Mouse (Mus musculus) heart, adult 8-10 months (tissue): ENCODE results near the gene H2-Ke6. TPM values are rescaled to one million over a fixed set of nuclear protein-coding genes. Genes with fewer than 3 reads are reported as not detected.
A peak's percentile ranks its signal among the peaks of the same experiment; 100 is the strongest.
"Not testable (repeated sequence)": the region's sequence is repeated elsewhere in the genome, so short reads cannot be mapped to it uniquely, and the experiment has no call there.

Experiments used
- DNase-seq: peaks from one replicate; pipeline ENCODE4 v3.0.0; 2022; ENCODE audit warnings: low spot score
- microRNA-seq: library from miRNA; unstranded; fragments of <30 nt; microRNA quantifications from one replicate; pipeline ENCODE4 v1.2.0, GENCODE M21; 2022
- total RNA-seq, 4 experiments: library from RNA; stranded (reverse); gene quantifications; 2 replicates each; pipeline ENCODE4 v1.2.4; 2022

H2-Ke6 gene
- total RNA-seq, 4 experiments from 2014 or later: 134 to 149 (median 137) TPM

DNA sequence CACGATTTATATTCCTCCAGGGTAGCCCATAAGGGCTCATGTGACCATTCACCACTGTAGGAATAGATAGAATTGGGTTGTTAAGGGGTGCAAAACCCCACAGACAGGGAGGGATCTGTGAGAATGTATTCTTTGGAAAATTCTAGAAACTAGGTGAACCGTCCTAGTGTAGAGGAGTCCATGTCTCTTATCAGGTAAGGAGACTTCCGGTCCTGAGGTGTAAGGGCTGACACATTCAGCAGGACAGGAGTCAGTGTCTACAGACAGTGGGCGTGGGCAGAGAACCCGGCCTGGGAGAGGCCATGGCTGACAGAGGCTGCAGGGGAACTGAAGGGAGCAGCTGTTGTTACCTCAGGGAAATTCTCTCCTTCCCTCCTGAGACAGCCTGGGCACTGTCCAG is 29.2 kb downstream of the H2-Ke6 start:
- not testable (repeated sequence) for DNase-seq

DNA sequence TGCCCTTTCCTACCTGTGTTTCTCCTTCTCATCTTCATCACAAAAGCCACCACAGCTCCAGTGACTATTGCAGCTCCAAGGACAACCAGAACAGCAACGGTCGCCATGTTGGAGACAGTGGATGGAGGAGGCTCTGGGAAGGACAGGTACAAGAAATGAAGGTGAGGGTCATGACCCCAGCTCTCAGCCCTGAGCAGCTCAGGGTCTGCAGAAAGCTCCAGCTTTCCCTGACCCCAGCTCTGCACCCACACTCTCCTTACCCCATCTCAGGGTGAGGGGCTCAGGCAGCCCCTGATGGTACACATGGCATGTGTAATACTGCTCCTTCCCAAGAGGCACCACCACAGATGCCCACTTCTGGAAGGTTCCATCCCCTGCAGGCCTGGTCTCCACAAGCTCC is 30.8 kb downstream of the H2-Ke6 start:
- DNase-seq: not testable (repeated sequence)

DNA sequence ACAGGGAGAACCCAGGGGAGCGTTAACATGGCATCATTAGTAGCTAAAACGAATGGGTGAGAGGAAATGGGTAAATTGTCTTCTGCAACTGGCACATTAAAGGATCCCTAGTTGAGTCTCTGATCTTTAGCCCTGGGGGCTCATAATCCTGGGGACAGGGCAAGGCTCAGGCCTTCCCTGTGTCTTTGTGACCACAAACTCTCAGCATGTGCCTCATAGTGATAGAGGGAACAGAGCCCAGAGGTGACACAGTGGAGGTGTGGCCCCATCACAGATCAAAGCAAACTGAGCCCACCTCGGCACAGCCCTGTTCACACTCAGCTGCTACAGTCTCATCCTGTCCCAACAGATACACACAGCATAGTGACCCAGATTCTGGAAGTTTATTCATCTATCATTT is 32.2 kb downstream of the H2-Ke6 start:
- no peak for DNase-seq

DNA sequence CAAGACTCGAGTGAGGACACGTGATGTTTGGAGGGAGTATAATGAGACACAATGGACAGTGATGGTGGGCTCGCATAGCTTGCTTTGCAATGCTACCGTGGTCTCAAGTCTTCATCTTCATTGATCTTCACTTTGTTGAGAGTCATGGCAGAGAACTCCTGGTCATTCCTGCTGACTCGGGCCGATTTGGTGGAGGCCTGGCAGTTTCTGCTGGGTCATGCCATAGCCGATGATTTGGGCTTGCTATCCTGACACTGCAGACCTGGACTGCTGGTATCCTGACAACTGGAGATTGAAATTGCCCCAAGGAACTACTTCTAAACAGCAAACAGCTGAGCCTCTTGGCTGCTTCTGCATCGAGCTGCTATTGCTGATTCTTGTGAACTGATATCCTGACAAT is 32.9 kb downstream of the H2-Ke6 start:
- DNase-seq: no peak

DNA sequence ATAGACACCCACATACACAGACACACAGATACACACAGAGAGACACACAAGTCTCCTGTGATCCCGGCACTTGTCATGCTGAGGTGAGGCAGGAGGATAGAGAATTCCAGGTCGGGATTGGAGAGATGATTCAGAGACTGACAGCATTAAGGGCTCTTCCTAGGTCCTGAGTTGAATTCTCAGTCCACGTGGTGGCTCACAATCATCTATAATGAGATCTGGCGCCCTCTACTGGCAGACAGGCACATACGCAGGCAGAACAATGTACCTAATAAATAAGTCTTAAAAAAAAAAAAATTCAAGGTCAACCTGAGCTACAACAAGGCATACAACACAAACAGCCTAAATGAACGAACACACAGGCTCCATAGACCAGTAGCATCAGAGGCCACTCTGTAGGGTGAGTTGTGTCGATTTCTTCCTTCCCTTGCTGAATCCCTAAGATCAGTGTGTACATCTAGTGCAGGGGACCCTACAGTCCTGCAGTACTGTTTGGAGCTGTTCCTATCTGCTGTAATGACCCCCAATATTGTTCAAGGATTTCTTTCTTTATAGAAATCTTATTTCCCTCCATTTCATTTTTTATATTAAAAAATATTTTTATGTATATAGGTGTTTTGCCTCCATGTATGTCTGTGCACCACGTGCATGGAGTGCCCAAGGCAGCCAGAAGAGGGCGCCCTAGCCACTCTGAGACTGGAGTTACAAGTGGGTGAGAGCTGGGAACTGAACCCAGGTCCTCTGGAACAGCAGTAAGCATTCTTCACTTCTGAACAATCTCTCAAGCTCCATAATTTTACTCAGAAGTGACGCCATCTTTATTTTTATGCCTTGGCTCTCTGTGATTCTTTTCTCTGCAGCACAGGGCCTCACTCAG is 35.8 kb downstream of the H2-Ke6 start:
- DNase-seq: peak; percentile 51

DNA sequence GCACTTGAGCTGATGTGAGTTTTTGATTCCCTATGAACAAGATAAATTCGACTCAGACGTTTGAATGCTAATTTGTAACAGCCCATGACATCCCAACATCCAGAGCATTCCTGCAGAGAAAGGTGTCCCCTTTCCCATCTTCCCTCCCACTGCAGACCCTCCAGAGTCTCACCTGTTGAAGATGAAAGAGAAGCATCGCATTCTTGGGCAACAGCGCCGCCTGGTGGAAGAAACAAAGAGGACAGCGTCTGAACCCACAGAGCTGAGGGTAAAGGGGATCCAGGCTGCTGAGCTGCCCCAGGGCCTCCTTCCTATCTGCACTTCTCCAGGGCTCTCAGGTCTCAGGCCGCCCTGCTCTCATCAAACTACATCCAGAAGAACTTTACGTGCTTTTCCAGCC is 45.7 kb downstream of the H2-Ke6 start:
- DNase-seq: peak; percentile 66

DNA sequence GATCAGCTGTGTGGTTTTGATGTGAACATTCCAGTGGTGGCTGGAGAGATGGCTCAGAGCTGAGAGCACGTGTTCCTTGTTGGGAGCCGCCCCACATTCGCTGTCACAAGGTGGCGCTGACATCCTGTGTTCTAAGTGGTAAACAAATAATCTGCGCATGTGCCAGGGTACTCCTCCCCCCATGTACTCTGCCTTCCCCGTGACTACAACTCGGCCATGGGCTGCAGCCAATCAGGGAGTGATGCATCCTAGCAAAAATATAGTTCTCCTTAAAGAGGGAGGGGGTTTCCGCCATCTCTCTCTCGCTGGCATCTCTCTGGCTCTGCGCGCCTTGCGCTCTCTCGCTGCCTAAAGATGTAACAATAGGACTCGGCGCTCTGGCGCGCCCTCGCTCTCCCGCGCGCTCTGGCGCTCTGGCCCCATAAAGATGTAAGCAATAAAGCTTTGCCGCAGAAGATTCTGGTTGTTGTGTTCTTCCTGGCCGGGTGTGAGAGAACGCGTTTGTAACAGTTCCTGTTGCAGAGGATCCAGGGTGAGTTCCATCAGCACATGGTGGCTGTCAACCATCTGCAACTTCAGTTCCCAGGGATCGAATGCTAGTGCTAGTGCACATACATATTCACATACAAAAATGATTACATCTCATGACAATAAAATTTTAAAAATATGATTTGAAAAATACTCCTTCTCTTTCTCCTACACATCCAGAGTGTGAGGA is 46.5 kb downstream of the H2-Ke6 start:
- peak; percentile 91 for DNase-seq

DNA sequence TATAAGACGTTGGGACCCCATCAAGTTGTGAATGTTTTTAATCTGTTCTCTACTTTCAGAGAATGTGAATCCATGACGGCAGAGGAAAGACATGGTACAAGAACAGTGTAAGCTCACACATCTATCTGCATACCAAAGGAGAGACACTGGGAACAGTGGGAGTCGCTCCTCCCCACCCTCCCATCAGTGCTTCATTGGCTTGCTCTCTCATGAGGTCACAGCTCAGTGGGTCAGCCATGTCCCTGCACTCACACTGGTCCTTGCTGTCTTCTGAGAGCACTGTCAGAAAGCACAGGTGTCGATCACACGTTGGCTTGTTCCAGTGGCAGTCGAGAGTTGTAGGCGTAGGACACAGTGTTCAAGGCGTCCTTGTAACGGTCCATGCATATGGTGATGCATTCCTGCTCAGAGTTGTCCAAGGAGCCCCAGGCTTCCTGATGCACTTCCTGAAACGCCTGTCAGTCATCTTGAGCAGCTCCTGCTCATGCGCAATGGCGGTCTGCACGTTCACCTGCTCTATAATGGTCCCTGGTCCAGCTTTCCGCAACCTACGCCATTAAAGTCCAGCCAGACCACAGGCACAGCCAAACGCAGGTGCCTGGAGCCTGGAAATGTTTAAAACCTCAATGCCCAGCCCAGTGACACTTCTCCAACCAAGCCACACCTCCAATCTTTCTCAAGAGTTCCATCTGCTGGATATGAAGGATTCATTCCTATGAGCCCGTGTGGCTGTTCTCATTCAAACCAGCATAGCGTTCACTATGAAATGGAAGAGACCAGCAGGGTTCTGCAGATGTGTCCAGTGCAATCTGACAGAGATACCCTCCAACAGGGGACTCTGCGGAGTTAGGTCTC is 47.5 kb downstream of the H2-Ke6 start:
- DNase-seq: no peak

DNA sequence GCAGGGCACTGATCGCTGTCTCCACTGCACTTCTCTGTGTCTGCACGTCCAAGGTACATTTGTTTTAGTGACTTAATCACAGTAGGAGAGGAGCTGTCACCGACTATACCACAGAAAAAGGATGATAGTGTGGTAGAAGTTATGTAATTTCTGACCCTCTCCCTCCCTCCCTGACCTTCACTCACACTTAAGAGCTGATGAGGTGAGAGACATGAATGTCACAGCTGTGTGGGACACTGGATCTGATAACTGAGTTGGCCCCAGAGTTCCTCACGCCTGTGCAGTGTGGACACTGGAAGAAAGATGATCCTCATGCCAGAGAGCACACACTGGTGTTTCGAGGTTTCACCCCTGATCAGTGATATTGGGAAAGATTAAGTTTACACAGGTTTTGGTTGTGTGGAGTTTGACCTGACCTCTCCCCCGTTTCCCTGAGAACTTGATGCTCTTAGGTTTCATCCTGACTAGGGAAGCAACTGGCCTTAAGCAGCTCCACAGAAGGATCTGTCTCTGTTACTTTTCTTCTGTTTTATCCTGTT is 48.3 kb downstream of the H2-Ke6 start:
- no peak for DNase-seq

DNA sequence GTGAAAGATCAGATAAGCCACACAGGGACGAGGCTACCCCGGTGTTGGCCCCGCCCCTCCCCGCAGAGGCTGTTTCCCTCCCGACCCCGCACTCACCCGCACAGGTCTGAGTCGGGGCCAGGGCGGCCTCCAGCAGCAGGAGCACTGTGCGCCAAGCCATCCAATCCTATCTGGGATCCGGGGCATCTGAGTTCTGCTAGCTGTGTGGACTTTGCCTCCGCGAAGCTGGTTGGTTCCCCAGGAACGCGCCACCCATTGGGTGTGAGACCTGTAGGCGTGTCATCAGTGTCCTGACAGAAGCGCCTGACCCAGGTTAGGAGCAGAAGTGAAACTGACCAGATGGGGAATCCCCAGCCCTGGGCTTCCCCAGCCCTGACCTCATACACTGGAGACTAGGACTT is 49.2 kb downstream of the H2-Ke6 start:
- DNase-seq: peak; percentile 90

DNA sequence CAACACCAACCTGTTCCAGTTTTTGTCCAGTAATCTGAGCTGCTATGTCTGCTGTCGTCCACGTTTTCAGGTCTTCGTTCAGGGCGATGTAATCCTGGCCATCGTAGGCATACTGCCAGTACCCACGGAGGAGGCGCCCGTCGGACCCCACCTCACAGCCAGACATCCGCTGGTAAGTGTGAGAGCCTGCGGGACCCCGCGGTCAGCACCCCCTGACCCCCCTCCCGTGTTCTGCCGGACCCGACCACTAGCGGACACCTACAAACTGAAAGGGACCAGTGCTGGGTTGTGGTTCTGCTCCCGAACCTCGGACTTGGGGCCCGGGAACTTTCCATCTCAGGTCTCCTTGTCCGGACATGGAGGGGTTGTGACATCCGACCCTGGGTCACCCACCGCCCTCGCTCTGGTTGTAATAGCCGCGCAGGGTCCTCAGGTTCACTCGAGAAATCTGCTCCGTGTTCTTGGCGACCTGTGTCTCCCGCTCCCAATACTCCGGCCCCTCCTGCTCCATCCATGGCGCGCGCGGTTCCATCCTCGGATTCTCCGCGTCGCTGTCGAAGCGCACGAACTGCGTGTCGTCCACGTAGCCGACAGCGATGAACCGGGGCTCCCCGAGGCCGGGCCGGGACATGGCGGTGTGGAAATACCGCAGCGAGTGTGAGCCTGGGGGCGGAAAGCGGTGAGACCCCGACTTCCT is 49.9 kb downstream of the H2-Ke6 start:
- no peak for DNase-seq

Small RNA genes lying within 50 kb of the gene (microRNA-seq; reads per million reads assigned to microRNA genes)
- gene Mir219a-1: not detected
- not detected for gene Mir219c

Other genes starting within 250 kb of the H2-Ke6 start
- 1 to 10 TPM; 2.9 to 9.8 (median 8.3) TPM for gene Angptl4, start 246.2 kb downstream of the H2-Ke6 start, total RNA-seq
- gene Kank3, start 217.5 kb downstream of the H2-Ke6 start, total RNA-seq: 10 to 100 TPM; 44.4 to 64.9 (median 51.3) TPM
- 100 to 1,000 TPM; 691 to 822 (median 750) TPM for gene Rps28, start 203.5 kb downstream of the H2-Ke6 start, total RNA-seq
- 100 to 1,000 TPM; 676 to 749 (median 700) TPM for gene Ndufa7, start 203.5 kb downstream of the H2-Ke6 start, total RNA-seq
- 10 to 100 TPM; 28.9 to 33.6 (median 33.2) TPM for gene Cd320, start 185.0 kb downstream of the H2-Ke6 start, total RNA-seq
- gene Gm7029, start 154.2 kb downstream of the H2-Ke6 start, total RNA-seq: not detected
- gene Kifc1, start 137.4 kb downstream of the H2-Ke6 start, total RNA-seq: 1 to 10 TPM in 1 of 4 experiments, under 1 TPM in 3; 0.31 to 1.9 (median 0.51) TPM
- not detected for gene Platr17, start 122.9 kb downstream of the H2-Ke6 start, total RNA-seq
- gene Daxx, start 118.6 kb downstream of the H2-Ke6 start, total RNA-seq: 10 to 100 TPM; 11.5 to 16.2 (median 13.7) TPM
- gene Tapbp, start 112.2 kb downstream of the H2-Ke6 start, total RNA-seq: 100 to 1,000 TPM in 2 of 4 experiments, 10 to 100 TPM in 2; 96.8 to 113 (median 105) TPM
- 10 to 100 TPM; 18.1 to 21.0 (median 19.3) TPM for gene Zbtb22, start 112.2 kb downstream of the H2-Ke6 start, total RNA-seq
- 10 to 100 TPM; 29.8 to 35.1 (median 34.1) TPM for gene Rgl2, start 98.5 kb downstream of the H2-Ke6 start, total RNA-seq
- gene Pfdn6, start 87.7 kb downstream of the H2-Ke6 start, total RNA-seq: 10 to 100 TPM; 62.7 to 82.9 (median 71.1) TPM
- gene Wdr46, start 87.4 kb downstream of the H2-Ke6 start, total RNA-seq: 10 to 100 TPM; 10.1 to 12.8 (median 11.6) TPM
- gene B3galt4, start 76.6 kb downstream of the H2-Ke6 start, total RNA-seq: 1 to 10 TPM in 3 of 4 experiments, under 1 TPM in 1; 0.89 to 2.6 (median 1.6) TPM
- gene Vps52, start 72.2 kb downstream of the H2-Ke6 start, total RNA-seq: 10 to 100 TPM; 35.6 to 45.0 (median 41.6) TPM
- 100 to 1,000 TPM; 373 to 430 (median 408) TPM for gene Rps18, start 72.1 kb downstream of the H2-Ke6 start, total RNA-seq
- gene H2-K1, start 27.7 kb downstream of the H2-Ke6 start, total RNA-seq: 100 to 1,000 TPM; 111 to 163 (median 123) TPM
- 10 to 100 TPM; 11.9 to 18.1 (median 14.1) TPM for gene Ring1, start 3.4 kb downstream of the H2-Ke6 start, total RNA-seq
- 10 to 100 TPM; 64.1 to 79.1 (median 73.2) TPM for gene Slc39a7, start 3.6 kb upstream of the H2-Ke6 start, total RNA-seq
- gene Rxrb, start 3.8 kb upstream of the H2-Ke6 start, total RNA-seq: 10 to 100 TPM; 33.4 to 46.3 (median 42.3) TPM
- gene Col11a2, start 11.4 kb upstream of the H2-Ke6 start, total RNA-seq: 1 to 10 TPM in 3 of 4 experiments, under 1 TPM in 1; 0.87 to 1.3 (median 1.2) TPM
- gene H2-Oa, start 64.3 kb upstream of the H2-Ke6 start, total RNA-seq: under 1 TPM in 2 of 4 experiments, not detected in 2; 0.25 to 0.28 TPM
- gene H2-DMa, start 91.5 kb upstream of the H2-Ke6 start, total RNA-seq: 1 to 10 TPM; 2.2 to 3.9 (median 3.7) TPM
- 10 to 100 TPM; 61.0 to 75.7 (median 69.8) TPM for gene Brd2, start 94.6 kb upstream of the H2-Ke6 start, total RNA-seq
- gene H2-DMb2, start 115.2 kb upstream of the H2-Ke6 start, total RNA-seq: 1 to 10 TPM in 2 of 4 experiments, under 1 TPM in 2; 0.65 to 1.1 (median 0.97) TPM
- 1 to 10 TPM; 1.8 to 3.0 (median 2.4) TPM for gene H2-DMb1, start 125.0 kb upstream of the H2-Ke6 start, total RNA-seq
- 1 to 10 TPM; 4.4 to 5.6 (median 4.7) TPM for gene Tap1, start 159.5 kb upstream of the H2-Ke6 start, total RNA-seq
- 10 to 100 TPM in 2 of 4 experiments, 1 to 10 TPM in 2; 6.9 to 12.9 (median 8.7) TPM for gene Psmb9, start 159.7 kb upstream of the H2-Ke6 start, total RNA-seq
- 10 to 100 TPM; 10.7 to 15.1 (median 12.8) TPM for gene Psmb8, start 169.7 kb upstream of the H2-Ke6 start, total RNA-seq
- 10 to 100 TPM; 21.4 to 25.3 (median 24.6) TPM for gene Tap2, start 175.5 kb upstream of the H2-Ke6 start, total RNA-seq
- gene H2-Ob, start 210.8 kb upstream of the H2-Ke6 start, total RNA-seq: 1 to 10 TPM in 1 of 4 experiments, under 1 TPM in 3; 0.41 to 1.5 (median 0.51) TPM
- 10 to 100 TPM; 13.2 to 19.1 (median 15.6) TPM for gene H2-Ab1, start 229.6 kb upstream of the H2-Ke6 start, total RNA-seq